Mouse (Mus musculus): ENCODE results near the gene Olfr101.
A peak's percentile ranks its signal among the peaks of the same experiment; 100 is the strongest.

Olfr101 gene

DNA sequence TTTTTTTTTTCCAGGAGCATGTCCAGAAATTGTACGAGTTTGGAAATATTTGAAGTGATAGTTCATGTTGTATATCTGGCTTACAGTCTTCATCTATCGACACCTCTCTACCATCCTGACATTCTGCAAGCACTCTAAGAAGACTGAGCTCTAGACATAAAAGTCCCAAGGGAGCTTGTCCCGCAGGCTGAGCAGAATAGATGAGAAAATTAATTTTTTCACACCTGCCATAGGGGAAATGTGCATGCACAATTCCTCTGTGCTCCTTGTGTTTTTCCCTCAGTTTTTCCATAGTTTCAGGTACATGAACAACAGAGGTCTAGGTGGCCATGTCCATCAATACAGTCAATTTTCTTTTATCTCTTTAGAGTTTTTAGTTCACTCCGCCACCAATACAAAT, at the start of gene Olfr101:
TSS of gene Olfr101 (minus strand) at position 101 of the 400 bp plus-strand sequence.
- DNase-seq (ENCODE audit: low spot score): no peak

DNA sequence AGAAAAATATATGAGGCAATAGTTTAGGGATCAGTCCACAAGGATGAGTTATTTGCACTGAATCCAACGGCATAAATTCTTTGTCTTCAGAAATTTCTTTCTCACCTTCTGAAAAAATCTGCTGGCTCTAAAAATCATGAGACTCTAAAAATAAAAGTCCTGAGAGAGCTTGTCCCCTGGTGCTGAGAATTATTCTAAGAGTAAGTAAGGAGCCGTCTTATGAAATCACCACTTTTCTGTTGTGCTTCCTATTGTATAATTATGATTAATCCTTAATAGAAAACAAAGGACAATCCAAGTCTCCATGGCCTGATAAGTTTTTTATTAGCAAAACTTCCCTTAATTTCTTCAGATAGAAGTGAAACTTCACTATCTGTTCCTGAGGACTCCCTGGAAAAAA, 35.5 kb upstream of the Olfr101 start, which contains the start of gene Olfr103:
TSS of gene Olfr103 (minus strand) at position 101 of the 400 bp plus-strand sequence.
- DNase-seq (ENCODE audit: low spot score): no peak

DNA sequence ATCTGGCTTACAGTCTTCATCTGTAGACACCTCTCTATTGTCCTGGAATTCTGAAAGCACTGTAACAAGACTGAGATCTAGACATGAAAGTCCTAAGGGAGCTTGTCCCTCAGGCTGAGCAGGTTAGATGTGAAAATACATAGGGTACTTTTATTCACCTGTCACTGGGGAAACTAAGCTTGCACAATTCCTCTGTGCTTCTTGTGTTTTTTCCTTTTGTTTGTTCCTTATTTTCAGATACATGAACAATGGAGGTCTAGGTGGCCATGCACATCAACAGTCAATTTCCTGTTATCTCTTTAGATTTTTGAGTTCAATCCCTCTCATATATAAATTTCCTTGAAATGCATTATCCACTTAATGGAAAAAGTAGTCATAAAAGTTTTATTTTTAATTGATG, 12.8 kb upstream of the Olfr101 start, which contains the start of gene Olfr102:
TSS of gene Olfr102 (minus strand) at position 101 of the 400 bp plus-strand sequence.
- no peak for DNase-seq (ENCODE audit: low spot score)

DNA sequence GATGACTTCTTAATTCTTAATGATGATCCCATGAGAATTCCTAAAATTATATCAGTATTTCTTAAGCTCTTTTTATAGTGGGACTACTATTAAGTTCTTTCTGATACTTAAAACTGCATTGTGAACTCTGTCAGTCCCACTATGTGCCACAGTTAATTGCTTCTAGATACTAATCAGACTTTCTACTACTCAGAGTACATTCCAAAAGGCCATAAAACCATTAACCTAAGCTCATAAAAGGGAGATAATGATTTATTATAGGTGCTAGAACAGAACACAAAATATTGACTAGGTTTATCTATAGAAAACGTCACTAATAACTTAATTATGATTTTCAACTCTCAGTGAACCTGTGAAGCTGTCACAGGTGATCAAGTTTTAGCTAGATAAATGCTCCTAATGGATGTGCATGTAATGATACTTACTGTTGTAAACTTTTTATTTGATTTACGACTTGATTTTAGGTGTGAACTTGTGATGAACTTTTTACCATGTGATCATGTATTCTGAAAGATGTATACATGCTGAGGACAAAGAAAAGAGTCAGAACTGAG, 6.1 kb upstream of the Olfr101 start:
- DNase-seq (ENCODE audit: low spot score): no peak

DNA sequence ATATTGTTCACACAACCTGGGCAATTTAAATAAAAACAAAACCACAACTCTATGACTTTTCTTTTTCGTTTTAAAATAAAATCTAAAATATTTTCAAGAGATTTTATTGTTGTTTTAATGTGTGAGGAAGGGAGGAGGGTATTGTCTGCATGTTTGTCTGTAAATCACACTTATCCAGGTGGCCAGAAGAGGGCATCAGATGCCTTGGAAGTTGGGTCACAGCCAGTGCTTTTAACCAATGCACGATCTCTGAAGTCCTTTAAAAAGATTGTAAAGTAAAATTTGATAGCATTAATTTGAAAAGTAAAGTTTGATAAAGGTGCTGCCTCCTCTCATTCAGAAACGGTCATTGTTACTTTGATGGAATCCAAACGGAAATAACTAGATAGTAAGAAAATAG, 4.4 kb upstream of the Olfr101 start:
- peak; percentile 19 for DNase-seq (ENCODE audit: low spot score)

DNA sequence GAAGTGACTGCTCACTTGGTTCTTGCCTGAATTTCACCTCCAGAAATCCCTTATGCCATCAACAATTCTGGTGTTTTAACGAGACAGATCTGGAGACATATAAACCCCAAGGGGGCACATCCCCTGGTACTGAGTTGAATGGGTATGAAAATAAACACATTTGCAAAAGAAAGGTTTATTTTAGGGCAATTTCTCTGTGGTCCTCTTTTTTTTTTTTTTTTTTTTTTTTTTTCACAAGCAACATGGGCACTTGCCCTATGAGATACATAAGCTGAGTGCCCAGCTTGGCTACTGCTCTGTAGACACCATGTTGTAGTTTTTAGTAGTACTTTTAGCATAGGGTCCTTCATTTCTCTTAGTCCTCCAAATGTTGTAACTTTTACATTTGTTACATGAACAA, 20.8 kb downstream of the Olfr101 start, which contains the start of gene Olfr99:
TSS of gene Olfr99 (minus strand) at position 101 of the 400 bp plus-strand sequence.
- no peak for DNase-seq (ENCODE audit: low spot score)

DNA sequence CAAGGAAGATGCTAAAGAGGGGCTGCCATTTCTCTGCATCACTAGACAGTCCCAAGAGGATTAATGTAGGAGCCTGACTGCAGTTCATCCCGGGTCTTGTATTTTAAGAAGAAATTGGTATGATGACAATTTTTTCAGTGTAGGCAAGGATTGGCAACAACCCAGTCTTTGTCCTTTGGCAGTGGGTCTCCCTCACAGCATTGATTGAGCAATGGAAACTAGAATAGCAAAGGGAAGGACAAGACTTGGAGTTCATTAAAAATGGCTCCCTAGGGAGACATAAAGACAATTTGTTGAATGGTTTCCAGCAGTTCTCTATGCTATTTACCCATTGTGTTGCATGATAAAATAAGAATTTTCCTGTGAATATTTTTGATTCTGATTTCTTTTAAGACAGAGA, 23.8 kb downstream of the Olfr101 start:
- DNase-seq (ENCODE audit: low spot score): peak; percentile 96

DNA sequence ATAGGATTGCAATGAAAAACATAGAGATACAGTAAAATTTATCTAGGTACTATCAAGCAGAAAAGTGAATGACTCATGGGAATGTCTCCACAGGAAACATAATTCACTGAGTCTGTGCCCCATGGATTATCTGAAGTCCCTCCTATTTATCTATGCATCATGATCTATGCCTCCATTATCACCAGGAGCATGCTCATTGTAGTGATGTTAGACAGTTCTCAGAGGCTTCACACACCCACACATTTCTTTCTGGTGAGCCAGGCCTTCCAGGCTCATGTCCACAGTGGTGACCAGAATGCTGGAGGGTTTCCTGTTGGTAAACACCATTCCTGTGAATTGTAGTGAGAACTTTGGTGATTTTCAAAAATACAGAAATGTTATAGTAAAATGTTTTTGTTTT, 27.5 kb downstream of the Olfr101 start:
- no peak for DNase-seq (ENCODE audit: low spot score)

DNA sequence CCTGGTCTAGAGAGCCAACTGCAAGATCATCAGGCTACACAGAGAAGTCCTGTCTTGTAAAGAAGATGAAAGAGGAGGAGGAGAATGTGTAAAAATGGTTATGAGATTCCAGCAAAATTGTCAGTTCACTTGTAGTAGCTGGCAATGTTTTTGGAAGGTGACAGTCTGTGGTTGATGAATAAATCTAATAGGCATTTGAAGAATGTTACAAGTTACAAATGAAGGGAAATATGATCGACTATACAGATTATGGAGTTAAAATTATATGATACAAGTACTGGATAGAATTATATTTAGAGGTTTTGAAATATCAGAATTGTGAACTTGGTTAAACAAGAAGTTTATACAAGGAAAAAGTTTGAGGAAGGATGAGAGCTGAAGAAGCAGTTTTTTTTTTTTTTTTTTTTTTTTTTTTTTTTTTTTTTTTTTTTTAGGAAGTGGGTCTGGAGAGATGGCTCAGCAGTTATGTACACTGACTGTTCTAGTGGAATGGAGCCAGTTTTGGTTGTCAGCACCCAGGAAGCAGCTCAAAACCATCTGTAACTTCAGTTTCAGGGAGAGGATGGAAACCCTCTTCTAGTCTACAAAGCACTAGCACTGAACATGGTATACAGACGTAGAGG, 28.4 kb downstream of the Olfr101 start:
- no peak for DNase-seq (ENCODE audit: low spot score)

DNA sequence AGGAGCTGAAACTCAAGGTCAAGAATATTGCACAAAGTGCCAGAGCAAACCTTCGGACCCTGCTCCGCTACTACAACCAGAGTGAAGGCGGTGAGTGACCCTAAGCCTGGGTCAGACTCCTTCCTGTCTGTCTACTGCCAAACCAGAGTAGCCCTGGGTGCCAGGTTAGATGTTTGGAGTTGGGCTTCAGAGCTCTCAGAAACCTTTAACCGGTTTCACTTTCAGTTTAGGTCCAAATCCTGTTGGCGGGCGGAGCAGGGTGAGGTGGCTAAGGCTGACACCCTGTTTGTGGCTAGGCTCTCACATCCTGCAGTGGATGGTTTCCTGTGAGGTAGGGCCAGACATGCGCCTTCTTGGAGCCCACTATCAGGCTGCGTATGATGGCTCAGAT, 33.4 kb downstream of the Olfr101 start:
- peak; percentile 74 for DNase-seq (ENCODE audit: low spot score)

DNA sequence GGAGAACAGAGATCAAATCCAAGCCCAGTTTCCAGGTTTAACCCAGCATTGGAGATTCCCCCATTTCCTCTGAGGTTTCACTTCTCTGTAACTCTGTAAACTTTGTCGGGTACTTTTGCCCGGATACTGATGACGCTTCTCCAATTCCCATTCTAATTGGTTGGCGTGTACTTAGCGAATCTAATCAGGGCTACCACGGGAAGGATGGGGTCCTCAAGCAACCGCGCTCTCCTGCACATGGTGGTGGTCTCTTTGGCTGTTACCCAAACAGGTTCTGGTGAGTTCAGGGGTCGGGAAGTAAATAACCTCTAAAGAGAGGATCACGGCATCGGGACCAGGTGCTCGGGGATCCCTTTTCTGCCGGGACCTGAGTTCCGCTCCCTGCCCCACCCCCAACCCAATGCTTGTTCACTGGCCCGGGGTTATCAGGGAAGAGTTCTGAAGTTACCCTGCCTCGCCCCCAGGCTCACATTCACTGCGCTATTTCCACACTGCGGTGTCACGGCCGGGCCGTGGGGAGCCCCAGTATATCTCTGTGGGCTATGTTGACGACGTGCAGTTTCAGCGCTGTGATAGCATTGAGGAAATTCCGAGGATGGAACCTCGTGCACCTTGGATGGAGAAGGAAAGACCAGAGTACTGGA, 33.9 kb downstream of the Olfr101 start, which contains the start of gene H2-M3:
TSS of gene H2-M3 (plus strand) at position 163 of the 644 bp plus-strand sequence.
- peak; percentile 96 for DNase-seq (ENCODE audit: low spot score)

DNA sequence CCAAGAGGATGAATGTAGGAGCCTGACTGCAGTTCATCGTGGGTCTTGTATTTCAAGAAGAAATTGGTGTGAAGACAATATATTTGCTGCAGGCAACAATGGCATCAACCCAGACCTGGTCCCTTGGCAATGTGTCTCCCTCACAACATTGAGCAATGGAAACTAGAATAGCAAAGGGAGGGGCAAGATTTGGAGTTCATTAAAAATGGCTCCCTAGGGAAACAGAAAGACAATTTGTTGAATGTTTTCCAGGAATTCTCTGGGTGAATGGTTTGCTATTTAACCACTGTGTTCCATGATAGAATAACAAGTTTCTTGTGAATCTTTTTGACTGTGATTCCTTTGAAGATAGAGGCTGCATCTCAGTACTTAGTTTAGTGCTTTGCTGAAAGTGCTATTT, 40.5 kb downstream of the Olfr101 start, which contains the start of gene Olfr98:
TSS of gene Olfr98 (minus strand) at position 124 of the 400 bp plus-strand sequence.
- DNase-seq (ENCODE audit: low spot score): peak; percentile 86

DNA sequence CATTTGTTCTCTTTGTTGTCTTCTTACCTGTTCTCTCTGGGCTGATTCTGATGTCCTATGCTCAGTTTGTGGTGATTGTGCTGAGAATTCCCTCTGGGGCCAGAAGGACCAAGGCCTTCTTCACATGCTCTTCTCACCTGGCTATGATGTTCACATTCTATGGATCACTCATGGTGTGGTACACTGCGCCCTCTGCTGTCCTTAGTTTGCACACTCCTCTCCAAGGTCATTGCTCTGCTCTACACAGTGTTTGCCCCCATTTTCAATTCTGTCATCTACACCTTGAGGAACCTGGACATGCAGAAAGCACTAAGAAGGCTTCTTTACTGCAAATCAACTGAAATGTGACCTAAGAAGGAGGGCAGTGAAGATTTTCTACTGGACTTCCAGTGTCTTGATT, 53.6 kb downstream of the Olfr101 start:
- DNase-seq (ENCODE audit: low spot score): peak; percentile 48

DNA sequence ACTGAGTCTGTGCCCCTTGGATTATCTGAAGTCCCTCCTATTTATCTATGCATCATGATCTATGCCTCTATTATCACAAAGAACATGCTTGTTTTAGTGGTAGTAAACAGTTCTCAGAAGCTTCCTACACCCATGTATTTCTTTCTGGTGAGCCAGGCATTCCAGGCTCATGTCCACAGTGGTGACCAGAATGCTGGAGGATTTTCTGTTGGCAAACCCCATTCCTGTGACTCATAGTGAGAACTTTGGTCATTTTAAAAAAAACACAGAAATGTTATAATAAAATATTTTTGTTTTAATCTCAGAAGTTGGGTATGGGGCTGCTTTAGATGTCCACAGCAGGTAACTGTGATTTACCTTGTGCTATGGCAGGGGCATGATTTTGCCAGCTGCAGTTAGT, 54.7 kb downstream of the Olfr101 start:
- DNase-seq (ENCODE audit: low spot score): peak; percentile 52

Data from adipocyte (in vitro differentiated cells).